11 mouse cellular contexts compared by ENCODE assay signal in genomic region chr7:25541464-25541863, GRCm38 (mm10). TPM values are rescaled to one million over a fixed set of nuclear protein-coding genes. Genes with fewer than 3 reads are reported as not detected.
A peak's percentile ranks its signal among the peaks of the same experiment; 100 is the strongest.
DNase-seq lines count a peak whose midpoint lies in the region; ATAC-seq and TF ChIP-seq lines count a peak whose summit lies in the region.
"Not testable (repeated sequence)": the region's sequence is repeated elsewhere in the genome, so short reads cannot be mapped to it uniquely, and the experiment has no call there.
"Had no signal": no experiment of that assay in that cellular context is flagged by ENCODE, and none has a peak within 500 bp of the region (broad histone marks: within the 10 kb centered on the region; RNA-seq: fewer than 3 reads in every experiment).

No protein-coding gene starts in this region.

- intact Hi-C loops in left cerebral cortex, adult 2 months (cut with DNase I), result loop anchor here (2.0 kb wide), 2 partner anchors 55 to 117 kb away; no protein-coding TSS in a partner anchor

- H3K4me1 ChIP-seq in MEL (ENCODE audit: control insufficient read depth in 1 of 2, insufficient read depth in 2 of 2, low read length in 2 of 2); cerebellum, adult 2 months (ENCODE audit: control insufficient read depth, insufficient read depth, low read length): not testable (repeated sequence)

- not testable (repeated sequence) for H3K79me2 ChIP-seq in MEL (ENCODE audit: control insufficient read depth, insufficient read depth, low read length, poor library complexity)

- H3K9ac ChIP-seq in MEL (ENCODE audit: control insufficient read depth, low read depth, low read length, poor library complexity, severe bottlenecking), result not testable (repeated sequence)

- H3K9me3 ChIP-seq in MEL (replicated peaks; ENCODE audit: insufficient read depth, low read length), result not testable (repeated sequence)

- H3K27ac ChIP-seq in MEL (ENCODE audit: control insufficient read depth, low read depth, low read length); cerebellum, adult 2 months (ENCODE audit: insufficient read depth, low read length); left cerebral cortex, adult 2 months: not testable (repeated sequence)

- not testable (repeated sequence) for H3K4me3 ChIP-seq in MEL (ENCODE audit: control insufficient read depth in 1 of 2, insufficient read depth in 1 of 2, low read depth in 2 of 2, low read length in 2 of 2); cerebellum, adult 2 months (replicated peaks; ENCODE audit: insufficient read depth, low read depth, low read length); left cerebral cortex, adult 2 months

- TF ChIP-seq RAD21 in MEL (IDR thresholded peaks at IDR 0.05; ENCODE audit: low read depth, low read length), result peak; percentile 65

- not testable (repeated sequence) for TF ChIP-seq EP300 in MEL (IDR thresholded peaks at IDR 0.05; ENCODE audit: low read depth in 1 of 2, low read length in 2 of 2)

- H3K36me3 ChIP-seq in MEL (ENCODE audit: control insufficient read depth in 1 of 2, insufficient read depth in 2 of 2, low read length in 2 of 2); splenic B cell, adult 2 months (ENCODE audit: control insufficient read depth, insufficient read depth, low read length, poor library complexity, severe bottlenecking): not testable (repeated sequence)

- 72% methylated on average over 8 of the region's 8 CpGs for WGBS in cerebellum, adult 2 months

- TF ChIP-seq CTCF in MEL (IDR thresholded peaks at IDR 0.05 in 2 of 3, conservative IDR thresholded peaks at IDR 0.05 in 1 of 3; ENCODE audit: control insufficient read depth in 1 of 3, insufficient read depth in 1 of 3, low read depth in 2 of 3, low read length in 3 of 3, poor library complexity in 1 of 3, severe bottlenecking in 1 of 3), result peak; percentile 45 to 65 (median 52); a peak in 5 of 6 replicates
- TF ChIP-seq CTCF in cerebellum, adult 2 months (IDR thresholded peaks at IDR 0.05; ENCODE audit: borderline replicate concordance, insufficient read depth, low read depth, low read length), result peak; percentile 34; the same call in 1 of the 2 replicates
- peak; percentile 48 for TF ChIP-seq CTCF in left cerebral cortex, adult 2 months (IDR thresholded peaks at IDR 0.05)

- ATAC-seq in erythroblast, adult 5-6 weeks (replicated peaks; ENCODE audit: low FRiP score, poor library complexity, severe bottlenecking), result 0 out of 2 replicates have a peak, but pooled peaks have one; percentile 57
- peak; percentile 64 for ATAC-seq in megakaryocyte, adult 5-6 weeks (ENCODE audit: poor library complexity, severe bottlenecking)

- peak; percentile 27 for DNase-seq in MEL (ENCODE audit: low read depth, low spot score)
- not testable (repeated sequence) for DNase-seq in cerebellum, adult 2 months; left cerebral cortex, adult 2 months (ENCODE audit: extremely low spot score in 1 of 2, low spot score in 2 of 2)
- peak; percentile 58 for DNase-seq in kidney, adult 18-20 months
- peak; percentile 46 for DNase-seq in splenic B cell, adult 2 months (ENCODE audit: low read depth, low spot score)

- not testable (repeated sequence) for TF ChIP-seq POLR2A in MEL (IDR thresholded peaks at IDR 0.05; ENCODE audit: control insufficient read depth in 1 of 2, insufficient read depth in 1 of 2, low read depth in 1 of 2, low read length in 2 of 2, poor library complexity in 1 of 2); cerebellum, adult 2 months (IDR thresholded peaks at IDR 0.05; ENCODE audit: borderline replicate concordance, insufficient read depth, low read length)

- H3K27me3 ChIP-seq in MEL (ENCODE audit: control insufficient read depth in 1 of 2, insufficient read depth in 2 of 2, low read length in 2 of 2); cerebellum, adult 2 months (ENCODE audit: control insufficient read depth, insufficient read depth, low read length); splenic B cell, adult 2 months (ENCODE audit: control insufficient read depth, insufficient read depth, low read length, poor library complexity, severe bottlenecking): not testable (repeated sequence)

TF ChIP-seq in MEL, 35 proteins besides CTCF, POLR2A, EP300 and RAD21:
- TF ChIP-seq ZNF384 (IDR thresholded peaks at IDR 0.05; ENCODE audit: low read depth, low read length), result peak; percentile 45
- peak; percentile 40; the same call in 1 of the 2 replicates for TF ChIP-seq ZC3H11A (IDR thresholded peaks at IDR 0.05; ENCODE audit: low read depth, low read length)
- TF ChIP-seq SMC3 (IDR thresholded peaks at IDR 0.05; ENCODE audit: low read depth, low read length), result peak; percentile 70

RNA-seq across cellular contexts. Expression of gene Ceacam2, which starts 1.8 kb away (rescaled TPM):
- total RNA-seq in MEL (2012; rRNA removed), result 0.07 TPM in 1 of 2 replicates, not detected in the other
- under 1 TPM in 1 of 2 experiments, not detected in 1; 0.13 TPM for polyA plus RNA-seq in MEL (2012; ENCODE audit: insufficient read depth in 1 of 2, insufficient read length in 2 of 2, low read depth in 1 of 2, low replicate concordance in 2 of 2, missing spikeins in 1 of 2)
- 0.38 and 0.57 TPM in 2 replicates for polyA plus RNA-seq in cerebellum, adult 2 months (2012; rRNA removed)
- 0.38 TPM in 1 of 2 replicates, not detected in the other for total RNA-seq in erythroblast, adult 5-6 weeks (2015; ENCODE audit: low replicate concordance)
- total RNA-seq in erythroblast, adult 5-6 weeks (2017; ENCODE audit: low replicate concordance), result not detected in 2 replicates
- under 1 TPM; 0.35 to 0.68 TPM for total RNA-seq in left cerebral cortex, adult 2 months (2021)
- 0.16 and 0.46 TPM in 2 replicates for total RNA-seq in megakaryocyte, adult 5-6 weeks (2015)
- total RNA-seq in megakaryocyte, adult 5-6 weeks (2017), result 0.04 TPM in 1 of 2 replicates, not detected in the other
- total RNA-seq: hematopoietic stem cell, adult 5-6 weeks had no signal
- polyA plus RNA-seq: G1E; midbrain, embryonic 12.5 days; stomach, embryonic 16.5 days had no signal
